Mouse (Mus musculus) embryonic fibroblast, embryonic 13.5 days (primary cell): ENCODE results near the gene Dvl2.

Experiments
- CTCF ChIP-seq: IDR thresholded peaks from 2 replicates; pipeline ENCODE4 v1.5.1; 2011; ENCODE audit warnings: mild to moderate bottlenecking, control low read depth, low read length, moderate library complexity, borderline replicate concordance; ENCODE audit not compliant: insufficient read depth
- POLR2A ChIP-seq: IDR thresholded peaks from 2 replicates; pipeline ENCODE4 v1.6.1; 2011; ENCODE audit warnings: low read depth, mild to moderate bottlenecking, control low read depth, low read length, moderate library complexity

DNA sequence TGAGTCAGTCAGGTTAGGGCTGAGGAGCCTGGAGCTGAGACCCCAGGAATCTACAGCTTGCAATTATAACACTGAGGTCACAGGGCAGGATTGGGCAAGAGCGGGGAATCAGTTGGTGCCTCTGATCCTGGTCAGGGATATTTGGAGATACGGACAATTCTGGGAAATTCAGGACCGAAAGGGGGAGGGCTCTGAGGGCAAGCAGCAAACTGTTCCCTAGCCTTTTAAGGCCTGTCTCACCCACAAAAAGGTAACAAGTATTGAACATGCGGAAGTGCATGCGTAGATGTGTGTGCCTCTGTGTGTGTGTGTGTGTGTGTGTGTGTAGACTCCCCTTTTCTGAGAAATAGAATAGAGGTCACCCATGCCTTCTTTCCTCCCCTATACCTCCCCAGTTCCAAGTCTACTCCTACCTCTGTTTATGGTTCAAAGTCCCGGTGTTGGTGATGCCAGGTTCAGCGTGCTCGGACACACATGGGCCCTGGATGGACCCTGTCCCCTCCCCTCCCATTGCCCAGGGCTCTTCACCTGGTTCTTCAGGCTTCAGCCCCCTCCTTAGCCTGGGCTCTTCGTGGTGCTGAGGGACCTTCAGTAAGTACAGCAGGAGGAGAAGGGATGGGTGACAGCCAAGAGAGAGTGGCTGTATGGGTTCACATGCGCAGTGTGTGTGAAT is 53.6 kb downstream of the Dvl2 start, which contains the start of gene Asgr1:
- TF ChIP-seq CTCF = no peak
- no peak for TF ChIP-seq POLR2A
